Mouse (Mus musculus): ENCODE results near the gene Mnat1.

GRCm38 (mm10) chr12:73286287-73287092 is 163.0 kb downstream of the Mnat1 start, which contains the start of the genes Trmt5 and Slc38a6:
- TF ChIP-seq POLR2A (IDR thresholded peaks at IDR 0.05; ENCODE audit: control insufficient read depth, low read depth, low read length), result peak; percentile 84
- no peak for TF ChIP-seq CTCF (IDR thresholded peaks at IDR 0.05; ENCODE audit: control insufficient read depth, insufficient read depth, insufficient replicate concordance, low read depth, low read length)
